Comparison of ENCODE assay signal across 37 mouse cellular contexts in genomic region chr1:60911631-60912030, GRCm38 (mm10). TPM values are rescaled to one million over a fixed set of nuclear protein-coding genes. Genes with fewer than 3 reads are reported as not detected.
DNase-seq lines count a peak whose midpoint lies in the region; ATAC-seq and TF ChIP-seq lines count a peak whose summit lies in the region.
"Had no signal": no experiment of that assay in that cellular context is flagged by ENCODE, and none has a peak within 500 bp of the region (broad histone marks: within the 10 kb centered on the region; RNA-seq: fewer than 3 reads in every experiment).

No protein-coding gene starts in this region.

- no peak overlapping the region for H3K27ac ChIP-seq in layer of hippocampus, adult 2 months
- H3K27ac ChIP-seq: embryonic facial prominence, embryonic 13.5 days; forebrain, embryonic 10.5 days; heart, embryonic 10.5 days; heart, embryonic 15.5 days; hindbrain, embryonic 15.5 days; limb, embryonic 12.5 days; lung, embryonic 15.5 days; midbrain, embryonic 12.5 days; neural tube, embryonic 15.5 days; stomach, embryonic 15.5 days had no signal

- no peak overlapping the region for H3K4me3 ChIP-seq in layer of hippocampus, adult 2 months
- H3K4me3 ChIP-seq: embryonic facial prominence, embryonic 13.5 days; forebrain, embryonic 10.5 days; heart, embryonic 10.5 days; heart, embryonic 15.5 days; hindbrain, embryonic 15.5 days; limb, embryonic 12.5 days; lung, embryonic 15.5 days; megakaryocyte, embryonic 14.5 days; midbrain, embryonic 12.5 days; neural tube, embryonic 15.5 days; stomach, embryonic 15.5 days had no signal

- peak; percentile 65 for ATAC-seq in common myeloid progenitor, adult 5-6 weeks (replicated peaks; ENCODE audit: low read depth, poor library complexity, severe bottlenecking)
- peak; percentile 41; the same call in 1 of the 2 replicates for ATAC-seq in megakaryocyte, adult 5-6 weeks (ENCODE audit: poor library complexity, severe bottlenecking)
- ATAC-seq: forebrain, embryonic 16.5 days; intestine, embryonic 16.5 days had no signal

- peak; percentile 13 for DNase-seq in thymus, postnatal 0 days (ENCODE audit: low spot score)
- no peak for DNase-seq in thymus, adult 18-20 months
- DNase-seq in thymus, postnatal 4 days = peak; percentile 36
- no peak for DNase-seq in kidney, adult 18-20 months
- DNase-seq in frontal cortex, postnatal 36 days (ENCODE audit: low spot score in 2 of 2) = no peak
- DNase-seq in layer of hippocampus, adult 2 months (ENCODE audit: low spot score in 2 of 2) = no peak
- DNase-seq: adrenal gland, postnatal 14 days; cerebellum, adult 11-12 months; cerebellum, adult 9-11 months; gastrocnemius, postnatal 14 days; heart, adult 11 months; heart, postnatal 36 days; kidney, adult 9 months; kidney, postnatal 10 days; retina, postnatal 1 day; right cerebral cortex, postnatal 14 days had no signal

- TF ChIP-seq CTCF in layer of hippocampus, adult 2 months (conservative IDR thresholded peaks at IDR 0.05) = no peak

RNA-seq across cellular contexts. Expression of gene Ctla4, which starts 24.8 kb away (rescaled TPM):
- 11.3 and 12.9 TPM in 2 replicates for polyA plus RNA-seq in thymus, postnatal 0 days (2015; fragmentation: Nextera tagmentation; extraction: Ambion mirVana)
- not detected in 2 replicates for total RNA-seq in common myeloid progenitor, adult 5-6 weeks (2017)
- 0.16 TPM in 1 of 2 replicates, not detected in the other for total RNA-seq in megakaryocyte, adult 5-6 weeks (2015)
- total RNA-seq in megakaryocyte, adult 5-6 weeks (2017) = 0.44 and 0.65 TPM in 2 replicates
- total RNA-seq in layer of hippocampus, adult 2 months (2021) = not detected
- total RNA-seq: gastrocnemius, postnatal 14 days; layer of hippocampus, postnatal 10 days; left cerebral cortex, adult 18-20 months; left cerebral cortex, postnatal 25 days; liver, adult 2 months had no signal
- polyA plus RNA-seq: embryonic facial prominence, embryonic 13.5 days; forebrain, embryonic 10.5 days; forebrain, embryonic 16.5 days; G1E; heart, embryonic 10.5 days; hindbrain, embryonic 15.5 days; intestine, embryonic 16.5 days; liver, adult 2 months; liver, embryonic 16.5 days; midbrain, embryonic 12.5 days; neural tube, embryonic 15.5 days; stomach, embryonic 15.5 days had no signal

Comparison
In these comparisons a context has a peak if more than half of its experiments do, and no peak if none do; other contexts are left out.
1. DNase-seq: peak in thymus, postnatal 0 days (single experiment) and thymus, postnatal 4 days (single experiment); none in thymus, adult 18-20 months (0 of 2), kidney, adult 18-20 months (single experiment), frontal cortex, postnatal 36 days (0 of 2) and layer of hippocampus, adult 2 months (0 of 2).